Mouse (Mus musculus) embryonic facial prominence, embryonic 14.5 days (tissue): ENCODE results near the gene Gstp3. TPM values are rescaled to one million over a fixed set of nuclear protein-coding genes. Genes with fewer than 3 reads are reported as not detected.

Experiments used
- ATAC-seq: fragments of 200-750 bp; cut with Nextera tagmentation; 2 replicates; pipeline ENCODE4 v1.8.0; 2017; ENCODE audit warnings: low read depth, moderate number of reproducible peaks, moderate TSS enrichment
- DNase-seq: peaks from one replicate; pipeline ENCODE4 v3.0.0-alpha.2; 2015; ENCODE audit warnings: low spot score
- H3K27ac ChIP-seq: fragments of 300-500 bp; sonication (generic); replicated peaks from 2 replicates; pipeline ENCODE4 v1.5.1; 2014; ENCODE audit warnings: low read depth, mild to moderate bottlenecking, low read length, moderate library complexity
- H3K27me3 ChIP-seq: fragments of 300-500 bp; sonication (generic); replicated peaks from 2 replicates; pipeline ENCODE4 v1.6.1; 2014; ENCODE audit warnings: low read length; ENCODE audit not compliant: control insufficient read depth, insufficient read depth
- H3K36me3 ChIP-seq: fragments of 300-500 bp; sonication (generic); 2 replicates; pipeline ENCODE4 v1.6.1; 2014; ENCODE audit warnings: low read length, mixed read lengths; ENCODE audit not compliant: control insufficient read depth, insufficient read depth
- H3K4me1 ChIP-seq: fragments of 300-500 bp; sonication (generic); 2 replicates; pipeline ENCODE4 v1.6.1; 2014; ENCODE audit warnings: antibody characterized with exemption, low read length; ENCODE audit not compliant: control insufficient read depth, insufficient read depth
- H3K4me2 ChIP-seq: fragments of 300-500 bp; sonication (generic); 2 replicates; pipeline ENCODE4 v1.6.1; 2014; ENCODE audit warnings: low read depth, mild to moderate bottlenecking, low read length, moderate library complexity, mixed read lengths
- H3K4me3 ChIP-seq: fragments of 300-500 bp; sonication (generic); 2 replicates; pipeline ENCODE4 v1.5.1; 2014; ENCODE audit warnings: low read depth, mild to moderate bottlenecking, low read length
- H3K9ac ChIP-seq: fragments of 300-500 bp; sonication (generic); 2 replicates; pipeline ENCODE4 v1.6.1; 2014; ENCODE audit warnings: low read depth, mild to moderate bottlenecking, low read length, moderate library complexity, mixed read lengths
- H3K9me3 ChIP-seq: fragments of 300-500 bp; sonication (generic); 2 replicates; pipeline ENCODE4 v1.6.1; 2016; ENCODE audit warnings: low read length; ENCODE audit not compliant: control insufficient read depth
- WGBS: fragments of 180-500 bp; shearing (Covaris S2); extraction: QIAGEN DNeasy Blood & Tissue Kit; methylation state at CpG from one replicate; pipeline ENCODE4 v1.1.7; 2014; 5-methylcytosine and 5-hydroxymethylcytosine counted together
- polyA plus RNA-seq: library from polyadenylated mRNA; unstranded; fragments of >200 nt; fragmentation: Nextera tagmentation; extraction: Ambion mirVana; gene quantifications from 2 replicates; pipeline ENCODE4 v1.2.1, GENCODE M21; 2014

Gstp3 gene
- polyA plus RNA-seq, 1 experiment from 2014 or later, result 0.35 TPM

DNA sequence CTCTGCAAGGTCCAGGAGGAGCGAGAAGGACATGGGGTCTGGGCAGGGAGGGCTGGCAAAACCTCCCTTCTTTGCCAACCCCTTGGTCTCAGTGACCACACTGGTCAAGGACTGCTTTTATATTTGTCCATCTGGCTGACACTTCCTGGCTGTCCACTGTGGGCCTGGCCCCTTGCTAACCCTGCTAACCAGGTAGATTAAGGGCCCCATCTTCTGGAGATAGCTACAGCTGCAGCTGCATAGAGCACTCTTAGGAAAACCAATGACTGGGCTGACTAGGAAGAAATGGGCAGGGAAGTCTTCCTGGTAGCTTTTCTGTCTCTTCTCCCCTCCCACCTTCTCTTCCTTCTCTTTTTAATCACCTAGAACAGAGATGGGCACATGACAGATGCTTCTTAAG lies 25.6 kb upstream of the Gstp3 start:
- WGBS, result 100% methylated on average over 1 of the region's 1 CpGs
- no peaks in the 10 kb centered on the region for H3K27me3 ChIP-seq
- no peaks in the 10 kb centered on the region for H3K36me3 ChIP-seq
- DNase-seq (no peak), ATAC-seq (no peak)
- H3K9ac ChIP-seq, result no peak overlapping the region
- no peak overlapping the region for H3K4me2 ChIP-seq
- H3K4me1 ChIP-seq, result no peaks in the 10 kb centered on the region
- no peaks in the 10 kb centered on the region for H3K9me3 ChIP-seq
- H3K4me3 ChIP-seq, result no peak overlapping the region
- no peak overlapping the region for H3K27ac ChIP-seq

DNA sequence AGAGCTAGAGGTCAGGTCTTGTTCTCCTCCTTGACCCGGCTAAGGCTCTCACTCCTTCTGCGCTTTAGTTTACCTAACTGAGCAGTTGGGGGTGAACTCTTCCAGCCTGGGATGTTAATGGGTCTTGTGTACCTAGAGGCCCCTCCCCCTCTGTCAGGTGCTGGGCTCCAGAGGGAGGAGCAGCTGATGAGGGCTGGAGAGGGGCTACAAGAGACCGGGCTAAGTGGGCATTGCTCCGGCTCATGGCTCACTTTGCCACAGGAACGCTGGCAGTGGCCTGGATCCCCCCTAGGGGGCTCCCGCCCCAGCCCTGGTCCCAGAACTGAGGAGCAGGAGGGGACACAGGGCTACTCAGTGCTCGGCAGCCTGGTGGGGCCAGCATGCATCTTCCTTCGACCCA lies 24.5 kb upstream of the Gstp3 start:
- no peaks in the 10 kb centered on the region for H3K27me3 ChIP-seq
- H3K36me3 ChIP-seq, result no peaks in the 10 kb centered on the region
- no peaks in the 10 kb centered on the region for H3K9me3 ChIP-seq
- DNase-seq (no peak), ATAC-seq (no peak)
- H3K9ac ChIP-seq, result no peak overlapping the region
- WGBS, result 32% methylated on average over 7 of the region's 8 CpGs
- H3K4me1 ChIP-seq, result no peaks in the 10 kb centered on the region
- no peak overlapping the region for H3K27ac ChIP-seq
- H3K4me2 ChIP-seq, result no peak overlapping the region
- no peak overlapping the region for H3K4me3 ChIP-seq

DNA sequence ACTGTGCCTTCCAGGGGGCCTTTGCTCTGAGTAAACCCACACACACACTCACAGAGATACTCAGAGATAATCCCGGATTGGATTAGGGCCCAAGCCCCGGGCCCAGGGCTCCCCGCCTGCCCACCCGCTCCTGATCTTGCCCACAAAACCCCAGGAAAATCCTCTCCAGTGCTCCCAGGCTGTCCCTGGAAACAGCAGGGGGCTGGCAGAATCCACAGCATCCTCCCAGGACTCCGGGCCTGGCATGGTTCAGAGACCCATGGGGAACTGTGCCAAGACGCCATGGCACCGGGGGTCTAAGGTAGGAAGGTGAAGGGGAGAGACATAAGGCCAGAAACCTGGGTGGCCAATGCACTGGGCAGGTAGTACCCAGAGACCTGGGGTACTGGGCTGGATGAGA lies 23.9 kb upstream of the Gstp3 start:
- WGBS, result 84% methylated on average over 7 of the region's 7 CpGs
- H3K27ac ChIP-seq, result no peak overlapping the region
- no peaks in the 10 kb centered on the region for H3K9me3 ChIP-seq
- no peaks in the 10 kb centered on the region for H3K36me3 ChIP-seq
- H3K4me1 ChIP-seq, result no peaks in the 10 kb centered on the region
- no peak overlapping the region for H3K4me2 ChIP-seq
- H3K9ac ChIP-seq, result 0 out of 2 replicates have a peak overlapping the region, but pooled peaks have one; percentile 11
- DNase-seq (no peak), ATAC-seq (no peak)
- no peak overlapping the region for H3K4me3 ChIP-seq
- no peaks in the 10 kb centered on the region for H3K27me3 ChIP-seq

DNA sequence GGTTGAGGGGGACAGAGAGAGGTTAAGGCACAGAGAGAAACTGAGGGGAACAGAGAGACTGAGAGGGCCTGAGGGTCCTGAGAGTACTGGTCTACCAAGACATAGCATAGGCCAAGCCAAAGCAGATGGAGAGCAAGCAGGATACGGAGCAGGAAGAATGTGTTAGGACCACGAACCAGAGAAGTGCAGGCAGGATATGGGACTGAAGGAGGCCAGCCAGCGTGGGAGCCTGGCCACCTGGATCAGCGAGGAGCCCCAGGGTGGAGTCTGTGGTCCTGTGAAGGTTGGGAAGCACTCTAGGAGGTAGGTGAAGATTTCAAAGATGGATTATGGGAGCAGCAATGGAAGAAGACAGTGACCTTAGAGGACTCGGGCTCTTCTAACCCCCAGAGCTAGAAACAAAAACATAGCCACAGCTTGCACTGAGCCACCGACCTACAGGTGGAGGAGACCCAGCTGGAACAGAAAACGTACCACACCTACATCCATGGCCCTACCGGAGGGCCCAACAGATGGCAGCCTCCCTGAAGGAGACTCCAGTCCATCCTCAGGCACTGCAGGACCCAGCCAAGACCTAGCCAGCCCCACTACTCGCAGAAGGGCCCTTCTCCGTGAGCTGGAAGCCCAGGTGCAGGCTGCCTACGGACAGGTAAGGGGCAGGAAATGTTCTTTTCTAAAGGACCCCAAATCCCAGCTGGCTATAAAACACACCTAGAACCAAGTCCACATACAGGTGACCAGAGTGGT lies 23.0 kb upstream of the Gstp3 start:
- 76% methylated on average over 10 of the region's 11 CpGs for WGBS
- ATAC-seq (no peak), DNase-seq (no peak)
- H3K9ac ChIP-seq, result no peak overlapping the region; the same call in 1 of the 2 replicates
- H3K9me3 ChIP-seq, result no peaks in the 10 kb centered on the region
- H3K27ac ChIP-seq, result no peak overlapping the region
- H3K36me3 ChIP-seq, result no peaks in the 10 kb centered on the region
- H3K4me1 ChIP-seq, result no peaks in the 10 kb centered on the region
- H3K4me3 ChIP-seq, result no peak overlapping the region
- H3K27me3 ChIP-seq, result no peaks in the 10 kb centered on the region
- no peak overlapping the region for H3K4me2 ChIP-seq

DNA sequence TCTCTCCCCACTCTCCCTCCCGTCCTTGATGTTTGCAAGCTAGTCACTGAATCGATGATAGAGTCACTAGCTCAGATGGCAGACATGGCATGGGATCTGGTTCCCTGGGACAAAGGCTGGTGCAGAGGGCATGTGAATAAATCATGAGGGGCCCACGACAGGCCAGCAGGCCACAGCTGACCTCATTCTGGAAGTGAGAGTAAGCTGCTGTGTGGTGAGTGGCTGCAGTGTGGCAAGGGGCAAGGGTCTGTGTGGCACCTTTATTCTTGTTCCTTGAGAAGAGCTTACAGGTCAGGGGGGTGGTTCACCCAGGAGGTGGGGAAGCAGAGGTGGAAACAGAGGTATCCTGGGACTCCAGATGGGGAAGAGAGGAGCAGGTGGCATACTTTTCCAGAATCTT lies 22.0 kb upstream of the Gstp3 start, which contains the start of gene Cabp2:
Gene Cabp2, plus strand, starts transcription at position 185 of the 400 bp plus-strand sequence.
- Histone ChIP-seq H3K9ac (no peak within 1 kb of the TSS), H3K27ac (no peak within 1 kb of the TSS), H3K4me1 (no peaks in the 10 kb centered on the region), H3K4me3 (no peak within 1 kb of the TSS), H3K27me3 (no peaks in the 10 kb centered on the region), H3K9me3 (no peaks in the 10 kb centered on the region), H3K36me3 (no peaks in the 10 kb centered on the region), H3K4me2 (no peak within 1 kb of the TSS)
- WGBS, result 71% methylated on average over 3 of the region's 3 CpGs
- DNase-seq, result no peak
- no peak for ATAC-seq

DNA sequence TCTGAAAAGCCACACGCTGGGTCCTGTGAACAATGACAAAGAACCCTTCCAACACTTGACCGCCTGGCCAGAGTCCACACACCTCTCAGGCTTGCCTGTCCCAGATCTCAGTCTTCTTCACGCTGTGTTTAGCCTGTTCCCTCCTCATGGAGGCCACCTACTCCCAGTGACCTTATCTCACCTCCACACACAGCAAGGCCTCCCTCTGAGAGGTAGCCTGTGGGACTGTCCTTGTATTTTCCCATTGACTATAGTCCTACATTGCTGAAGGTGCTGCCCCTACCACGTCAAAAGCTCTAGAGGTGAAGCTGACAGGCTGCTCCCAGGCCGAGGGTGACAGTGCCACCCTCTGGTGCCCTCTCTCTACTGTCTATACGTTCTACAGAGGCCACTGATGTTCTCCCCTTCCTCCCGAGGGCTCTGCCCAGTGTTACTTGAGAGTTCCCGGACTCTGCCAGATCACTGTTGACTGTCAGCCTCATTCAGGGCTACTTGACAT lies 21.2 kb upstream of the Gstp3 start:
- Histone ChIP-seq H3K27ac (no peak overlapping the region), H3K36me3 (no peaks in the 10 kb centered on the region), H3K27me3 (no peaks in the 10 kb centered on the region), H3K9me3 (no peaks in the 10 kb centered on the region), H3K4me3 (no peak overlapping the region), H3K9ac (no peak overlapping the region), H3K4me2 (no peak overlapping the region), H3K4me1 (no peaks in the 10 kb centered on the region)
- 57% methylated on average over 8 of the region's 8 CpGs for WGBS
- ATAC-seq (no peak), DNase-seq (no peak)

DNA sequence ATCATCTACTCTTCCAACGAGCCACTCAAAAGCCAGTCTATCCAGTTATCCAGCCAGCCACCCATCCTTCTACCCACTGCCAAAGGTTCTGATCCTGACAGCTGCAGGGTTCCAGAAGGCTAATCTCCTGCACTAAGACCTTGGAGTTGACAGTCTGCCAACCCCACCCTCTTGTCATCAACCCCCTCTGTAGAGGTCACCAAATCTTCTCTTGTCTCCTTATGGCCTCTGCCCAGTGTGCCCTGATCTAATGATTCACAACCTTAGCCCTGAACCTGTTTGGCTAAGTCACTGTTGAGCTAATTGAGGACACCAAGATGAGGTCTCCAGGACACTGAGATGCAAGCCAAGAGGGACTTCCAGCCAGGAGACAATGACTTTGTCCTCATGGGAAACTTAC lies 20.2 kb upstream of the Gstp3 start:
- no peaks in the 10 kb centered on the region for H3K36me3 ChIP-seq
- H3K27me3 ChIP-seq, result no peaks in the 10 kb centered on the region
- no peak for ATAC-seq
- no peak for DNase-seq
- no peak overlapping the region for H3K9ac ChIP-seq
- H3K4me3 ChIP-seq, result no peak overlapping the region
- 76% methylated on average over 1 of the region's 1 CpGs for WGBS
- no peak overlapping the region for H3K4me2 ChIP-seq
- no peaks in the 10 kb centered on the region for H3K4me1 ChIP-seq
- H3K27ac ChIP-seq, result no peak overlapping the region
- H3K9me3 ChIP-seq, result no peaks in the 10 kb centered on the region

DNA sequence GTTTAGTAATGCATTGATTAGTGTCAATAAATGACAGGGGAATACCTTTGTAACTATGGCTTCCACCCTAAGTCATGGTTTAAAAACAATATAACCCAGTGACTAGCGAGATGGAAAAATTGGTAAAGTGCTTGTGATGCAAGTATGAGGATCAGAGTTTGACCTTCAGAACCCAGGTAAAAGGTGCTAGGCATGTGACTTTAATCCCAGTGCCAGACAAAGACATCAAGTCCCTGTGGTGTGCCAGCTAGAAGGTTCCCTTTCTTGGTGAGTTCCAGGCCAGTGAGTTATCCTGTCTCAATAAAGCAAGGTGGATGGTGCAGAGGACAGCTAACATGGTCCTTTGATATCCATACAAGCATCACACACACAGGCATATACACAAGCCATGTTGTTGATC lies 16.2 kb upstream of the Gstp3 start:
- H3K4me1 ChIP-seq, result no peaks in the 10 kb centered on the region
- no peak overlapping the region for H3K9ac ChIP-seq
- no peaks in the 10 kb centered on the region for H3K36me3 ChIP-seq
- 82% methylated on average over 1 of the region's 1 CpGs for WGBS
- H3K9me3 ChIP-seq, result no peaks in the 10 kb centered on the region
- ATAC-seq (no peak), DNase-seq (no peak)
- H3K4me3 ChIP-seq, result no peak overlapping the region
- H3K27ac ChIP-seq, result no peak overlapping the region
- H3K4me2 ChIP-seq, result no peak overlapping the region
- H3K27me3 ChIP-seq, result no peaks in the 10 kb centered on the region
